Mouse (Mus musculus) ES-E14 (cell line): ENCODE data around the gene Gal3st2.

Source experiments
- CHD2 ChIP-seq: IDR thresholded peaks from 2 replicates; pipeline ENCODE4 v1.6.1; 2014; ENCODE audit warnings: mild to moderate bottlenecking, low read depth, low read length, inconsistent platforms
- HCFC1 ChIP-seq: IDR thresholded peaks from 2 replicates; pipeline ENCODE4 v1.6.1; 2012; ENCODE audit warnings: low read length, inconsistent platforms, borderline replicate concordance; ENCODE audit not compliant: insufficient read depth
- MAFK ChIP-seq: IDR thresholded peaks from 2 replicates; pipeline ENCODE4 v1.6.1; 2014; ENCODE audit warnings: mild to moderate bottlenecking, low read depth, low read length, inconsistent platforms; ENCODE audit not compliant: insufficient read depth
- ZC3H11A ChIP-seq: IDR thresholded peaks from 2 replicates; pipeline ENCODE4 v1.6.1; 2012; ENCODE audit warnings: low read depth, mild to moderate bottlenecking, inconsistent platforms, low read length, borderline replicate concordance
- ZNF384 ChIP-seq: IDR thresholded peaks from 2 replicates; pipeline ENCODE4 v1.6.1; 2012; ENCODE audit warnings: low read depth, low read length, inconsistent platforms

- TF ChIP-seq HCFC1, result no peak
- TF ChIP-seq MAFK, result no peak
- TF ChIP-seq CHD2, result no peak
- no peak for TF ChIP-seq ZC3H11A
- no peak for TF ChIP-seq ZNF384
Observed at GRCm38 (mm10) chr1:93834671-93835150, 26.4 kb upstream of the Gal3st2 start.
